Mouse (Mus musculus) C2C12 (cell line): ENCODE data around the gene BC080695.
"Not testable (repeated sequence)": the region's sequence is repeated elsewhere in the genome, so short reads cannot be mapped to it uniquely, and the experiment has no call there.

Source experiments
- CTCF ChIP-seq: IDR thresholded peaks from one replicate; pipeline ENCODE4 v1.5.1; 2011; ENCODE audit not compliant: control insufficient read depth, insufficient read depth, insufficient read length
- MAX ChIP-seq: IDR thresholded peaks from one replicate; pipeline ENCODE4 v1.6.1; 2011; ENCODE audit warnings: mild to moderate bottlenecking, control low read depth

- not testable (repeated sequence) for TF ChIP-seq CTCF, MAX
These were observed at the start of gene BC080695, which contains the start of gene Gm13057 for GRCm38 (mm10) chr4:143551400-143551799.
